Mouse (Mus musculus) adrenal gland (tissue): Measurements from ENCODE around the gene Cdk20.

Source experiments
- intact Hi-C: fragments of 180-260 bp; cut with DNase I; formaldehyde crosslinking; loops from one replicate; pipeline ENCODE4 v1.15.1; 2025

Gene Cdk20

DNA sequence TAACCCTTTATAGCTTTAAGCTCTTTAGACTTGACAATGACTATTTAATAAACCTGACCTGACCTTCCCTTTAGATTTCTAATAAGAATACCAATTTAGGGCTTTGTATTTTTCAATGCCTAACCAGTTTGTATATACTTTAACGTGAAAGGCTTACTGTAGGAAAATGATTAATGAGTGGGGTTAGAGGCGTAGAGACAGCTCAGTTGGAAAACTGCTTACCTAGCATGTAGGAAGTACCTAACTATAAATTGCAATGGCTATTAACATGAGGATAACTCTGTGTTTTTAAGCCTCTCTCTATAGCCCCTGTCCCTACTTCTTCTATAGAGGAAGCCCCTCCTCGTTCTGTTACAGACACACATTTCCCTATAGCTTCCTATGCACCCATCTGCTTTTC, 47.8 kb downstream of the Cdk20 start:
- intact Hi-C loops = no loop called here

GRCm38 (mm10) chr13:64489886-64490285, 57.8 kb downstream of the Cdk20 start:
- intact Hi-C loops = no loop called here
